Mouse (Mus musculus) cerebellum, adult 11-12 months (tissue): Measurements from ENCODE around the gene Gm20721.
"Not testable (repeated sequence)": the region's sequence is repeated elsewhere in the genome, so short reads cannot be mapped to it uniquely, and the experiment has no call there.

Source experiments
- DNase-seq: peaks from one replicate; pipeline ENCODE4 v3.0.0; 2022

Gm20721 gene

DNA sequence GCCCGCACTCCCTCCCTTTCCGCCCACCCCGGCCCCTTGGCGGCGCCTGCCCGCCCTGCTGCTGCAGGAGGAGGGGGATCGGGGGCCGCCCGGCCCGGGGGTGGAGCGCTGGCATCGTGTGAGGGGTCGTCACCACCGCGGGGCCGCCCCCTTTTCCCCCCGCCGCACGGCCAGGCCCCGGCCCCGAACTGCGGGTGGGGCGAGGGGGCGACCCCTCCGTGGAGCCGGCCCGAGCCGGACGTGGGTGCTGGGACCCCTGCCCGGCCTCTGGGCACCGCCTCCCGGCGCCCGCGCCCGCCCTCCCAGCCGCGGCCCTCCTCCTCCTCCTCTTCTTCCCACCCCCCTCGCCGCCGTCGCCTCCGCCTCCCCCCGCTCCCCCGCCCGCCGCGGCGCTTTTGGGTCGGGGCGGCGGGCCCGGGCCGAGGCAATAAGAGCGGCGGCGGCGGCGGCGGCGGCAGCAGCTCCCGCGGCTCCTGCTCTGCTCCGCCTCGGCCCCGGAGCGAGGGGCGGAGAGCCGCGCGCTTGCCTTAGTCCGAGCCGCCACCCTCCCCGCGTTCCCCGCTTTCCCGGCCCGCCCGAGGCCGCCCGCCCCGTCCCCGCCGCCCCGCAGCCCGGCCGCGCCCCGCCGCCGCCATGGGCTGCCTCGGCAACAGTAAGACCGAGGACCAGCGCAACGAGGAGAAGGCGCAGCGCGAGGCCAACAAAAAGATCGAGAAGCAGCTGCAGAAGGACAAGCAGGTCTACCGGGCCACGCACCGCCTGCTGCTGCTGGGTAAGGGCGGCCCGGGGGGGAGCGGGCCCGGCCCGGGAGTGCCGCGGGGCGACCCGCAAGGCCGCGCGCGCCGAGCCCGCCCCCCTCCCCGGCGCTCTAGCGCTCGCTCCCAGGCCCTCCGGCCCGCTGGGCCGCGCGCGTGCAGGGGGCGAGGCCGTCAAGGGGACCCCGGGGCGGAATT lies 16.6 kb downstream of the Gm20721 start:
- DNase-seq: peak; percentile 76

GRCm38 (mm10) chr2:174328926-174329662 lies 17.4 kb downstream of the Gm20721 start:
- peak; percentile 64 for DNase-seq

DNA sequence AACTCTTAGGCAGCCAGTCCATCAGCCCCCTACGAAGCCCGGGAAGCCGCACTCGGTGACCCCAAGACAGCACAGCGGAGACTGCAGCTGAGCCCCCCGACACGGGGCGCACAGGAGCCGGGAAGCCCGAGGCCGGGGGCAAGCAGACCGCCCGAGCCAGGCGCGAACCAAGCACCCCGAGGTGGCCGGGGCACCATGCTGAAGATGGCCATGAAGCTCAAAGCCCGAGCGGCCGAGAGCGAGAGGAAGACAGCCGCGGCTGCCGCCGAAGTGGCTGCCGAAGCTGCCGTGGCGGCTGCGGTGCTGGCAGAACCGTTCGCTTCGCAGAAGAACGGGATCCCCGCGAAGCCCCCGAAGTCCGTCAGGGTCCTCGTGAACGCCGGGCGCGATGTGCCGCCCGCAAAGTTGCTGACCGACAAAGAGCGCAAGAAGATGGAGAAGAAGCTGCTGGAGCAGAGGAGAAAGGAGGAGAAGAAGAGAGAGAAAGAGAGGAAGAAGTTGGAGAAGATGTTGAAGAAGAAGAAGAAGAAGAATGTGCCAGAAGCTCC lies 18.1 kb downstream of the Gm20721 start:
- DNase-seq: peak; percentile 41

GRCm38 (mm10) chr2:174327295-174327981 lies 19.1 kb downstream of the Gm20721 start:
- DNase-seq: peak; percentile 82

DNA sequence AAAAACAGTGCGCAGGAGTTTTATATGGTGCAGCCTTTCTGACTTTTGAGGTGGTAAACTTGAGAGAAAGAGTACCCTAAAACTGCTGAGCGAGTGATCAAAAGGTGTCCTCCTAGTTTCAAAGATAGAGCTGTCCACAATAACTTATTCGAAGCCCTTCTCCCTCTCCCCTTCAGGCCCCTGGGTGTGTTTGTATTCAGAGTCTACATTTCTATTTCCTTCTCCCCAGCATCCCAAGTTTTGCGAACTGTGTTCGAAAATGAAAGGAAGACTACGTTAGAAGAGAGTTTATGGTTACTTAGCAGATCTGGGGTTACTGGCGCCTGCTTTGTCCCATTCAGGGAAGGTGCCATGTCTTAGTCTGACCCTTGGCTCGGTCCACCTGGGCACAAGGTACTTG lies 20.0 kb downstream of the Gm20721 start:
- no peak for DNase-seq

GRCm38 (mm10) chr2:174325989-174326388 lies 20.5 kb downstream of the Gm20721 start:
- DNase-seq: no peak

GRCm38 (mm10) chr2:174316661-174317060 lies 29.9 kb downstream of the Gm20721 start:
- no peak for DNase-seq

GRCm38 (mm10) chr2:174315445-174315844 lies 31.1 kb downstream of the Gm20721 start:
- not testable (repeated sequence) for DNase-seq

GRCm38 (mm10) chr2:174312661-174313060 lies 33.9 kb downstream of the Gm20721 start:
- no peak for DNase-seq

- peak; percentile 50 for DNase-seq
These were observed 34.3 kb downstream of the Gm20721 start for GRCm38 (mm10) chr2:174312118-174312647.

GRCm38 (mm10) chr2:174311613-174312012 lies 34.9 kb downstream of the Gm20721 start:
- DNase-seq: no peak

DNA sequence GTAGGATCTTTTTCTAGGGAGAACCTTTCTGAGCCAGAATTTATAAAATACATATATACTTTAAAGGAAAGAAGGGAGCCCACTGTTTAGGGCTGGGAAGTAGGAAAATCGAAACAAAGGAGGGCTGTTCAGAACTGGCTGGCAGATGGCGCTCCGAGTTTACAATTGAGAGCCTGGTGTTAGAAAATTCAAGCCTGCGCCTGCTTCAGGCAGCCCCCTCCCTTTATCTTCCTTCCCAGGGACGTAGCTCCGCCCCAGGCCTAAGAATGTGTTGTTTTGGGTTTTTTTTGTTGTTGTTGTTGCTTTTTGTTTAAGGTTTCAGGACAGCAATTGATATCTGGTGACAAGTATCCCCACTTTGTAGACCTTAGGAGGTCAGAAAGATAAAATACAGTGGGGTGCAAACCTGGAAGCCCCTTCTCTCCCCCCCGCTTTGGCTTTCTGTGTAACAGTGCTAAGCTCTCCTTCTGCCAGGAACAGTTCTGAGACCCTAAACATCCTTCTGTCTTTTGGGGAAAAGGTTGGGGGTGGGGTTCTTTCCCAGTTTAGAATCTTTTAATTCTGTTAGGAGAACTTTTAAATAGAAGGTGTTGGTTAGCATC lies 35.5 kb downstream of the Gm20721 start:
- DNase-seq: no peak

- no peak for DNase-seq
These were observed 38.6 kb downstream of the Gm20721 start for GRCm38 (mm10) chr2:174307903-174308302.

- DNase-seq: no peak
These were observed 40.9 kb downstream of the Gm20721 start for GRCm38 (mm10) chr2:174305646-174306045.

DNA sequence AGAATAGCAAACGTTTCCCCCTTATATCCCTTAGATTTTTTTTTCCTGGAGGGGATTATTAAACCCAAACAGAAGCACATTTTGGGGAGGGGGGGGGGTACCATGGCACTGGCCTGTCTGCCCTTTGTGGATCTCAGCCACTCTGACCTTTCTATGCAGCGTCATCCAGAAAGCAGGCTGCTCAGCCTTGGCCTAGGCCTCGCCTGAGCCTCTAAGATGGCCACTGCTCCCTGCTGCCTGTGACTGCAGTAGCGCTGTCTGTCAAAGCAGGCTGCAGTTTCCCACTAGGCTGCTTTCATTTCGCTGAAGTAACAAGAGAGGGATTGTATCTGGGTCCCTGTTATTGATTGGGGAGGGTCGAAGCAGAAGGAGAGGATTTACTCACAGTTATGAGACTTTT lies 44.0 kb downstream of the Gm20721 start:
- no peak for DNase-seq

DNA sequence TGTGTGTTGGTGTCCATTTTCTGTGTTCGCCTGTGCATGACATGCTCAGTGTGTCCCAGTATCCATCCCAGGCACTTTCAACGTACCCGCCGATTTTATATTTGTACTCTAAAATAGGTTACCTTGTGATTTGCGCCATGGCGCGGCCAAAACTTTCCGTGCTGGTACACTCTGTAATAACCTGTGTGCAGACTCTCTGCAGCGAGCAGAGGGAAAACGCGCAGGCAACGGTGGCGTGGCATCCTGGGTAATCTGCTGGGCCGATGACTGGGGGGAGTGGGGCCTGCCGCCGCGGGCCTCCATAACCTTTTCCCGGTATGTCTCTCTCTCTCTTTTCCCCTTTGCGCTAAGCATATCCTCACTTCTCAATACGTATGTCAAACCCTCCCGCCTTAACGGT lies 45.8 kb downstream of the Gm20721 start:
- no peak for DNase-seq

- no peak for DNase-seq
These were observed 46.3 kb downstream of the Gm20721 start for GRCm38 (mm10) chr2:174300186-174300585.

GRCm38 (mm10) chr2:174299771-174300160 lies 46.7 kb downstream of the Gm20721 start:
- no peak for DNase-seq

- DNase-seq: no peak
These were observed 47.3 kb downstream of the Gm20721 start for GRCm38 (mm10) chr2:174299091-174299770.

GRCm38 (mm10) chr2:174298471-174298870 lies 48.0 kb downstream of the Gm20721 start:
- DNase-seq: no peak

DNA sequence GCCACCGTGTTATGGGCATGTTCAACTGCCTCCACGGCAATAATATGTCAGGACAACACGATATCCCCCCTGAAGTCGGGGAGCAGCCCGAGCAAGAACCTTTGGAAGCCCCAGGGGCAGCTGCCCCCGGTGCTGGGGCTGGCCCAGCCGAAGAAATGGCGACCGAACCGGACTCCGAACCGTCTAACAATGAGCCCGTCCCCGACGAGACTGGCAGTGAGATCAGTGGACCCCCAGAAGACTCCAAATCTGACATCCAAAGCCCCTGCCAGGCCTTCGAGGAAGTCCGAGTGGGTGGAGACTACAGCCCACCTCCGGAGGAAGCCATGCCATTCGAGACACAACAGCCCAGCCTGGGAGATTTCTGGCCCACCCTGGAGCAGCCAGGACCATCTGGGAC lies 48.7 kb downstream of the Gm20721 start:
- DNase-seq: no peak
